Mouse (Mus musculus) mature B cell (primary cell): ENCODE measurements around the gene Olfr1247.
"Not testable (repeated sequence)": the region's sequence is repeated elsewhere in the genome, so short reads cannot be mapped to it uniquely, and the experiment has no call there.

Experiments used
- in situ Hi-C: fragments of 300-500 bp; cut with MboI; formaldehyde crosslinking; loops from 2 replicates; pipeline ENCODE4 v1.14.3; 2019

Olfr1247 gene

DNA sequence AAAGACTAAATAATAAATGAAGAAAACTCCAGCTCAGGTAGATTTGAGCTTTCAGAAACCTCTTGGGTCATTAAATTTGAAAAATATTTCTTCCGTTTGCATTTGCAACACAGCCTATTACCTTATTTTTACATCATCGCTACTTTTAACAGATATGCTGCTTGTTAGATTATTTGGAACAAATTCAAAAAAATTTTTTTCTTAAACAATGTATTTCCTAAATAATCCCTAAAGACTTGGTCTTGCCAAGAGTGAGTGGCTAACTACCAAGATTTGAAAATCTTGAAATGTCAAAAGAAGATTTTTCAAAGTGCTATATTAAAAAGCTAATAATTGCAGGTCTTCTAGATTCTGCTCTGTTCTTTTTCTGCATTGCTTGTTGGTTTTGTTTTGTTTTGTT lies at the start of gene Olfr1247:
Gene Olfr1247 (minus strand): TSS at position 101 of the 400 bp plus-strand sequence.
- in situ Hi-C loops, result no loop called here

DNA sequence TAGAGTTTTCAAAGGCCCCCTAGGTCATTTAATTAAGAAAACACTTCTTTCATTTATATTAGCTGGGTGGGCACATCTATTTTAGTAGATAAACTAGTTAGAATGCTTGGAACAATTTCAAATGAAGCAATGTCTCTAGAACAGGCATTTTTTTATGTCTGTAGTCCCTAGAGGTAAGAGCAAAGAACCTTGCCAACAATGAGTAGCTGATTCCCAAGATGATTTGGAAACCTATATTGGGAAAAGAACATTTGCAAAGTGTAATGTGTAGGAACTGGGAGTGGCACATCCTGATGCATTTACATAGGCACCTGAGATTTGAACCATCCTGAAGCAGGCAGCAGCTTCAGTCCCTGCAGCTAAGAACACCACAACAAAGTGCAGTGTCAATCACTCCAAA lies 47.4 kb upstream of the Olfr1247 start, which contains the start of gene Olfr1250:
Gene Olfr1250 (minus strand): TSS at position 101 of the 400 bp plus-strand sequence.
- in situ Hi-C loops, result no loop called here

DNA sequence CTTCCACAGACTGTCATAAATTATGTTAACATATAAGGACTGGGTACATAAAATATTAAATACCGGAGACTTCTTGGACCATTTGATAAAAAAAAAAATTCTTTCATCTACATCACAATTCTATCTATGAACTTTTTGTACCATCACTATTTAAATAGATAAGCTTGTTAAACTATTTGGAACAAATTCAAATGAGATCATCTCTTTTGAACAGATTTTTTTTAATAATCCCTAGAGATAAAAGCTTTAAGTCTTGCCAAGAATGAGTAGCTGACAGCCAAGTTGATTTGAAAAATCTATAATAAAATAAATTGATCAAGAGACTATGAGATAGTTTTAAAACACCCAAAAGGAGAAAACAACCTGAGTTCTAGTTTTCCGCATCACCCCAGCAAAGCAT lies 21.0 kb upstream of the Olfr1247 start, which contains the start of gene Olfr1249:
Gene Olfr1249 (minus strand): TSS at position 101 of the 400 bp plus-strand sequence.
- in situ Hi-C loops, result no loop called here

DNA sequence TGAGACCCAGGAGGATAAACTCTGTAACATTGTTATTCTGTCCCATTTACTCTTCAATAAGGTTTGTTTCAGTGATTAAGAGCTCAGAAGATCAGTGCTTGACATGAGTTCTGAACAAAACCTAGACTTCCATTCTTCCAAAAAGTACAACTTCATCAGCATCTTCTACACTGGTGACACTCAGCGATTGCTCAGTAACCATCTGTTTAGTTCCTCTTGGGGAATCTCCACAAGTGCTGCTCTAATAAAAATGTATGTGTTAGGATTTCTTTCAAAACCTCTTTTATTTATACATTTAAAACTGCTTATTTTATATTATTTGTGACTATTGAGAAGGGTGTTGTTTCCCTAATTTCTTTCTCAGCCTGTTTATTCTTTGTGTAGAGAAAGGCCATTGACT lies 4.2 kb upstream of the Olfr1247 start, which contains the start of gene Olfr1248:
Gene Olfr1248 (minus strand): TSS at position 101 of the 400 bp plus-strand sequence.
- in situ Hi-C loops, result not testable (repeated sequence)

DNA sequence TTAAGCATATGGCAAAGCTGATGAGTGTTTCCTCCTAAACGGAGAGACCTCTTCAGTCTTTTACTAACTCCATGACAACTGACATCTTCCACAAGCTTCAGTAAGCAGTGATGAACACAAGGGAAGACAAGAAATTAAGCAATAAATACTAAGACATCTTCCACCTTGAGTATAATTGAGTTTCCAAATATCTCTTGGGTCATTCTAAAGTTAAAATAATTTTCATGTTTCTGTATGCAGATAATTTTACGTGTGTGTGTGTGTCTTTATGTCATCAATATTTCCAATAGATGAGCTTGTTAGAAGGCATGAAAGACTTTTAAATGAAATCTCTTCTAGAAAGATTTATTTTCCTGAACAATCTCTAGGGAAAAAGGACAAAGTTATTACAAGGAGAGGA lies 20.9 kb downstream of the Olfr1247 start, which contains the start of gene Olfr1246:
Gene Olfr1246 (minus strand): TSS at position 101 of the 400 bp plus-strand sequence.
- in situ Hi-C loops, result no loop called here

DNA sequence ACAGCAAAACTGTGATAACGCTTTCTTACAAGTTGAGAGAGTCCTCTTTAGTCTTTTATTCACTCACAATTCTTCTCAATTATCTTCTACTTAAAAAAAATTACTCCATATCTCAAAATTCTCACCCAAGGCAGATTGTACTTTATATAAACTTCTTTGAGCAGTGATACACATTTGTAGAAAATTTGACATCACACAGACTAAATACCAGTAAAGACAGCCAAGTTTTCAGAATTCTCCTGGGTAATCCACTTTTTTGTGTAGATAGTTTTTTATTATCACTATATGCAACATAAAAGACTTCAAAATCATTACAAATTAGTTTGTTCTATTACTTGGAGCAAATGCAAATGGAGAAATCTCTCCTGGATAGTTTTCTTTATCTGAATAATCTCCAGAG lies 35.6 kb downstream of the Olfr1247 start, which contains the start of gene Olfr1245:
Gene Olfr1245 (minus strand): TSS at position 101 of the 400 bp plus-strand sequence.
- in situ Hi-C loops, result no loop called here

DNA sequence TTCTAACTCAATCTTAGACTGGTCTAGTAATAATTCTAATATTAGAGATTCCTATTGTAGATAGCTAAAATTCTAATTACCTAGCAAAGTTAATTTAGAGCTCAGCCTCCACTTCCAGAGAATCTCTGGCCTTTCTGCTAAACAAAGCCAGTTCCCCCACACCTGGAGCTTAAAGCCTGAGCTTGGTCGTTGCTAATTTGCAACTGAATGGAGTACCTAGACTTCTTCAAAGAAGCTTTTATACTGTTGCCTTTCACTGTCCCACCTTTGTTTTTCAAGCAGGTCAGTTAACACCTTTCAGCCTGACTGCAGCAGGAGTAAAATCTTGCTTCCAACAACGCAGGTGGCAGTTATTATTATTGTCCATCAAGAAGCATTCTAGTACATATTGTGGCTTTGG lies 51.2 kb downstream of the Olfr1247 start:
- in situ Hi-C loops, result not testable (repeated sequence)
